Mouse (Mus musculus) bone marrow macrophage, adult 2 months (primary cell): ENCODE data around the gene Hbb-bh2.

Experiments
- CTCF ChIP-seq: IDR thresholded peaks from 2 replicates; pipeline ENCODE4 v1.5.1; 2012; ENCODE audit warnings: low read depth, mild to moderate bottlenecking, low read length, moderate library complexity
- POLR2A ChIP-seq: IDR thresholded peaks from 2 replicates; pipeline ENCODE4 v1.6.1; 2012; ENCODE audit warnings: mild to moderate bottlenecking, low read depth, low read length, borderline replicate concordance

DNA sequence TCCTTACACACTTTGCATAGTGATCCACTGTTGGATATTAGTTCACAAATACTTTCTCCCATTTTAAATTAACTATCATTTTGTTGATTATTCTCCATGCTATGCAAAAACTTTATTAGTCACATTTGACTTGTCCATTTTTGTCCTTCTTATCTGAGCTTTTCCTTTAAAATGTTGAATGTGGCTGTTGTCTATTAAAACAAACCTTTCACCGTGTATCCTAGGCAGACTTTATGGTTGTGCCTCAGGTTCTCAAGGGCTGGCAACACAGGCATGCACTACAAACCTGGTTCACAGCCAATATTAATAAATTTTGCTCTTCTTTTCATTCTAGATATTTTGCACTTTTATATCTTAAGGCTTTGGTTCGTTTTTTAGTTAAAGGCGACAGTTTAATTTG lies 29.6 kb downstream of the Hbb-bh2 start:
- TF ChIP-seq CTCF (no peak), POLR2A (no peak)
